Mouse (Mus musculus) intestine, embryonic 15.5 days (tissue): Measurements from ENCODE around the gene Pdxp. TPM values are rescaled to one million over a fixed set of nuclear protein-coding genes. Genes with fewer than 3 reads are reported as not detected.
A peak's percentile ranks its signal among the peaks of the same experiment; 100 is the strongest.

Source experiments
- ATAC-seq: fragments of 200-750 bp; cut with Nextera tagmentation; 2 replicates; pipeline ENCODE4 v1.8.0; 2017; ENCODE audit warnings: moderate TSS enrichment, moderate library complexity
- H3K27ac ChIP-seq: fragments of 300-500 bp; sonication (generic); 2 replicates; pipeline ENCODE4 v1.5.1; 2015; ENCODE audit warnings: mild to moderate bottlenecking, inconsistent platforms
- H3K27me3 ChIP-seq: fragments of 300-500 bp; sonication (generic); replicated peaks from 2 replicates; pipeline ENCODE4 v1.6.1; 2015; ENCODE audit warnings: inconsistent platforms
- H3K36me3 ChIP-seq: fragments of 300-500 bp; sonication (generic); 2 replicates; pipeline ENCODE4 v1.6.1; 2015; ENCODE audit warnings: inconsistent platforms
- H3K4me1 ChIP-seq: fragments of 300-500 bp; sonication (generic); replicated peaks from 2 replicates; pipeline ENCODE4 v1.6.1; 2015; ENCODE audit warnings: inconsistent platforms
- H3K4me2 ChIP-seq: fragments of 300-500 bp; sonication (generic); replicated peaks from 2 replicates; pipeline ENCODE4 v1.6.1; 2015; ENCODE audit warnings: mild to moderate bottlenecking, inconsistent platforms
- H3K4me3 ChIP-seq: fragments of 300-500 bp; sonication (generic); replicated peaks from 2 replicates; pipeline ENCODE4 v1.5.1; 2015; ENCODE audit warnings: inconsistent platforms
- H3K9ac ChIP-seq: fragments of 300-500 bp; sonication (generic); 2 replicates; pipeline ENCODE4 v1.6.1; 2015; ENCODE audit warnings: inconsistent platforms
- H3K9me3 ChIP-seq: fragments of 300-500 bp; sonication (generic); 2 replicates; pipeline ENCODE4 v1.6.1; 2016; ENCODE audit warnings: inconsistent platforms
- WGBS: fragments of 180-500 bp; shearing (Covaris S2); methylation state at CpG from one replicate; pipeline ENCODE4 v1.1.7; 2015; 5-methylcytosine and 5-hydroxymethylcytosine counted together
- polyA plus RNA-seq: library from polyadenylated mRNA; unstranded; fragments of >200 nt; fragmentation: Nextera tagmentation; extraction: Ambion mirVana; gene quantifications from 2 replicates; pipeline ENCODE4 v1.2.1, GENCODE M21; 2015

Pdxp gene
- polyA plus RNA-seq, 1 experiment from 2014 or later: 11.0 TPM

DNA sequence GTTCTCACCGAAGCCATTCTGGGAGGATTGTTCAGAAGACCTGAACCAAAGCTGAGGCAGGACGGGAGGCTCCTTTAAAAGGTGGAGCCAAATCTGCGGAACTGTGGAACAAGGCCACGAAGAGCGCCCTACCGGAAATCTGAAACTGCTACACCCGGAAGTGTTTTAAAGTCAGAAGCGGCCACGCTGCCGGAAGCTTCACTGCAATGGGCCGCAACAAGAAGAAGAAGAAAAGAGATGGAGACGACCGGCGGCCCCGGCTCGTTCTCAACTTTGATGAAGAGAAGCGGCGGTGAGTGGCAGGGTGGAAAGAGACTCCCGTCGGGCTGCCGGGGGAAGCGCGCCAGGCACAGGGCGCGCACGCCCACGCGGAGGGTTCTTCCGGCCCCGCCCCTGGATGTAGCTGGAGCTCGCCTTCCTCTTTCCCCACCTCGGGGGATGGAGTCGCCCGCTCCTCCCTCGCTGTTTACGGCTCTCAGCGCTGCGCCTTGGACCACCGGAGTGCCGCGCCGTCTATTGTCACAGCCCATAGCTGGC, 21.1 kb downstream of the Pdxp start, which contains the start of gene Nol12:
Gene Nol12, plus strand, starts transcription at position 150 of the 537 bp plus-strand sequence.
- H3K4me1 ChIP-seq: peaks cover 14% of the 10 kb centered on the region
- H3K36me3 ChIP-seq: peaks cover 13% of the 10 kb centered on the region
- 0% methylated on average over 42 of the region's 42 CpGs for WGBS
- H3K27me3 ChIP-seq: no peaks in the 10 kb centered on the region
- H3K4me2 ChIP-seq: peak within 1 kb of the TSS; percentile 61
- H3K4me3 ChIP-seq: peak within 1 kb of the TSS; percentile 74
- peak within 1 kb of the TSS; percentile 75 for H3K9ac ChIP-seq
- H3K27ac ChIP-seq: peak within 1 kb of the TSS; percentile 84
- ATAC-seq: peak; percentile 88
- no peaks in the 10 kb centered on the region for H3K9me3 ChIP-seq

DNA sequence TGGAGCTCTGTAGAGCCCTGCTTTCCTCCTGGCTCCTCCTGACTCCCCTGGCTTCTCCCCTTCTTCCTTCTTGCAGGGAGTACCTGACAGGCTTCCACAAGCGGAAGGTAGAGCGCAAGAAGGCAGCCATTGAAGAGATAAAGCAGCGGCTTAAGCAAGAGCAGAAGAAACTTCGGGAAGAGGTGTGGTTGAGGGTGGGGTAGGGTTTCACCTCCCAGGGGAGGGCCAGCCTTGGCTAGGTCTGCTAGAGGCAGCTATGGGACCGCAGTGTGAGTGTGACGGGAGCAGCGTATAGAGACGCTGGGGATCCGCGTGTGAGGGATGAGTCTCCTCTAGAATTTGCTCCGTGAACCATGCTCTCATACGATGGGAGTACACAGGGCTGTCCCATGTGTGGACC, 22.7 kb downstream of the Pdxp start:
- Histone ChIP-seq H3K4me2 (peak overlapping the region; percentile 61; the same call in 1 of the 2 replicates), H3K4me1 (peaks cover 10% of the 10 kb centered on the region), H3K4me3 (no peak overlapping the region), H3K27ac (no peak overlapping the region), H3K9me3 (no peaks in the 10 kb centered on the region), H3K9ac (0 out of 2 replicates have a peak overlapping the region, but pooled peaks have one; percentile 75), H3K27me3 (no peaks in the 10 kb centered on the region), H3K36me3 (peaks cover 25% of the 10 kb centered on the region)
- WGBS: 88% methylated on average over 12 of the region's 12 CpGs
- ATAC-seq: no peak

GRCm38 (mm10) chr15:78937311-78937710, 23.6 kb downstream of the Pdxp start:
- ATAC-seq: no peak
- 92% methylated on average over 10 of the region's 10 CpGs for WGBS
- H3K9me3 ChIP-seq: no peaks in the 10 kb centered on the region
- H3K36me3 ChIP-seq: peaks cover 28% of the 10 kb centered on the region
- no peak overlapping the region for H3K4me3 ChIP-seq
- peaks cover 7% of the 10 kb centered on the region for H3K4me1 ChIP-seq
- no peak overlapping the region for H3K27ac ChIP-seq
- no peak overlapping the region for H3K9ac ChIP-seq
- no peaks in the 10 kb centered on the region for H3K27me3 ChIP-seq
- no peak overlapping the region for H3K4me2 ChIP-seq

- Histone ChIP-seq H3K9ac (no peak overlapping the region), H3K4me1 (peaks cover 13% of the 10 kb centered on the region), H3K9me3 (no peaks in the 10 kb centered on the region), H3K27me3 (no peaks in the 10 kb centered on the region), H3K36me3 (peaks cover 28% of the 10 kb centered on the region), H3K4me2 (no peak overlapping the region), H3K4me3 (no peak overlapping the region), H3K27ac (no peak overlapping the region)
- WGBS: 82% methylated on average over 2 of the region's 2 CpGs
- no peak for ATAC-seq
Observed at GRCm38 (mm10) chr15:78937963-78938362, 24.2 kb downstream of the Pdxp start.

DNA sequence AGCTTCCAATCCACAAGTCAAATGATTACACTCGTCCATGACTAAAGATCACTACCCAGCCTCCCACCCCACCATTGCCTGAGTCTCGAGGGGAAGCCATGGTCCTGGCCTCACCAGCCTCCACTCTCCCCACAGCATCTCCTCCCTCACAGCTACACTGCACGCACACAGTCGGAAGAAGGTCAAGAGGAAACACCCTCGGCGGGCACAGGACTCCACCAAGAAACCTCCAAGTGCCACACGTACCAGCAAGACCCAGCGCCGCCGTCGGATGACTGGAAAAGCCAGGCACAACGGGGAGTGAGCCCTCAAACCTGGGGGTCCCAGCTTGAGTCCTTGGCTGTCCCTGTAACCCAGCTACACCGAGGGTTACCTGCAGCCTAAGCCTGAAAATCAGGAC, 26.6 kb downstream of the Pdxp start:
- Histone ChIP-seq H3K9me3 (no peaks in the 10 kb centered on the region), H3K27me3 (no peaks in the 10 kb centered on the region), H3K4me2 (no peak overlapping the region), H3K27ac (no peak overlapping the region), H3K4me3 (no peak overlapping the region), H3K4me1 (peaks cover 15% of the 10 kb centered on the region), H3K36me3 (peaks cover 28% of the 10 kb centered on the region), H3K9ac (no peak overlapping the region)
- 94% methylated on average over 13 of the region's 13 CpGs for WGBS
- ATAC-seq: no peak

DNA sequence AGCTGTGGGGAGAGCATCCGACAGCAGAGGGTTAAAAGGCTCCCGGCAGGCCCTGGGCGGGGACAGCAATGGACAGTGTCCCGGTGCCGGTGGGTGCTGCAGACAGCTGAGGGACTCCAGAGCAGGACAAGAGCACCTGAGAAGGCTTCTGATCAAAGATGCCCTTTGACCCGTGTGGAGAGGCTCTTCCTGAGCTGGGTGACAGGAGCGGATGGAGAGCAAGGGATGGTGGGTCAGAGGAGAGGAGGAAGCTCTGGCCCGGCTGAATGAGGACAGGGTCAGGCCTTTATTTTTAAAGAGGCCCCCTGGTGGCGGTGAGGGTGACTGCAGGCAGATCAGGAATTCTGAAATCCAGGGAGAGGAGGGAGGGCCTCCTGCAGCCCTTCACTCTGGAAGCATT, 28.9 kb downstream of the Pdxp start:
- Histone ChIP-seq H3K4me2 (peak overlapping the region; percentile 78), H3K36me3 (peaks cover 25% of the 10 kb centered on the region), H3K4me1 (peaks cover 8% of the 10 kb centered on the region; the same call in 1 of the 2 replicates), H3K9me3 (no peaks in the 10 kb centered on the region), H3K27ac (0 out of 2 replicates have a peak overlapping the region, but pooled peaks have one; percentile 44), H3K9ac (peak overlapping the region; percentile 55), H3K27me3 (no peaks in the 10 kb centered on the region), H3K4me3 (peak overlapping the region; percentile 38)
- 2% methylated on average over 9 of the region's 9 CpGs for WGBS
- ATAC-seq: peak; percentile 67

DNA sequence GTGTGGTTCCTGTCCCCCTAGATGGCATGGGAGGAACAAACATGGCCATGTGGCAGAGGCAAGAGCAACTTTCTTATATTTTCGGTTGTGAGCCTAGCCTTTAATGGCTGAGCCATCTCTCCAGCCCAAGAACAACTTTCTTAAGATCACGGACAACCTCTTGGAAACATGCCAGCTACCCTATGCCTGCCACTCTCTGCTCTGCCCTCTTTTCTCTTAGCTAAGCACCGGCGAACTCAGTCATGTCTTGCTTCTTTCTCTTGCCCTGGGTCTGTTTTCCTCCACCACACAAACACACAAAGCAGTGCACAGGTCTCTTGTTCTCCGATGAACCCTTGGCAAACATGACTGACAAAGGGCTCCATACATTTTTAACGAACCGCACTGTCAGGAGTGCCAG, 32.5 kb downstream of the Pdxp start:
- Histone ChIP-seq H3K36me3 (peaks cover 4% of the 10 kb centered on the region; the same call in 1 of the 2 replicates), H3K27me3 (no peaks in the 10 kb centered on the region), H3K4me3 (no peak overlapping the region), H3K9ac (no peak overlapping the region), H3K4me2 (no peak overlapping the region), H3K4me1 (peaks cover 16% of the 10 kb centered on the region), H3K27ac (no peak overlapping the region), H3K9me3 (no peaks in the 10 kb centered on the region)
- ATAC-seq: no peak
- WGBS: 81% methylated on average over 7 of the region's 7 CpGs

DNA sequence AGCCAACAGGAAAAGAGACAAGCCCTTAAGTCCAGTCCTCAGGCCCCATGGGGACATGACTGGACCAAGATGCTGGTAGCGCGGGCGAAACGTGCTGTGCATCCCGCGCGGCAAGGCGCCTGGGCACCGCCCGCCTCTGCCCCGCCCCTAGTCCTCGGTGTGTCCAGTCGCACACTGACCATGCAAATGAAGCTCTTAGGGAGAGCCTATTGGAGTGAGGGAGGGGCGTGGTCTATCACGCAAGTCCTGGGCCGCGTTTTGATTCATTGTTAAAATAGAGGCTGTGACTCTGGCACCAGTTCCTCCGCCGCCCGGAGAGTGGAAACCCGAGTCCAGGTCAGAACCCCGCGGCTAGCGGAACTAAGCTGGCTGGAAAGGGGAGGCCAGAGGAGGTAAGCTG, 33.9 kb downstream of the Pdxp start, which contains the start of gene Triobp:
Gene Triobp, plus strand, starts transcription at position 68 of the 400 bp plus-strand sequence.
- H3K27ac ChIP-seq: no peak within 1 kb of the TSS
- peak; percentile 98 for ATAC-seq
- WGBS: under 1% methylated on average over 24 of the region's 24 CpGs

GRCm38 (mm10) chr15:78948152-78948725, 34.5 kb downstream of the Pdxp start:
- 9% methylated on average over 11 of the region's 11 CpGs for WGBS
- Histone ChIP-seq H3K9me3 (no peaks in the 10 kb centered on the region), H3K36me3 (no peaks in the 10 kb centered on the region), H3K4me1 (peaks cover 8% of the 10 kb centered on the region), H3K27me3 (no peaks in the 10 kb centered on the region), H3K9ac (peak overlapping the region; percentile 48), H3K4me2 (peak overlapping the region; percentile 91), H3K27ac (no peak overlapping the region), H3K4me3 (peak overlapping the region; percentile 44)
- no peak; the same call in 1 of the 2 replicates for ATAC-seq

More for the DNA sequence above, 33.9 kb downstream of the Pdxp start, which contains the start of gene Triobp:
- peak within 1 kb of the TSS; percentile 48 for H3K9ac ChIP-seq
- peak within 1 kb of the TSS; percentile 91 for H3K4me2 ChIP-seq
- no peaks in the 10 kb centered on the region for H3K36me3 ChIP-seq
- peak within 1 kb of the TSS; percentile 44 for H3K4me3 ChIP-seq
- H3K9me3 ChIP-seq: no peaks in the 10 kb centered on the region
- H3K27me3 ChIP-seq: no peaks in the 10 kb centered on the region
- H3K4me1 ChIP-seq: peaks cover 13% of the 10 kb centered on the region

DNA sequence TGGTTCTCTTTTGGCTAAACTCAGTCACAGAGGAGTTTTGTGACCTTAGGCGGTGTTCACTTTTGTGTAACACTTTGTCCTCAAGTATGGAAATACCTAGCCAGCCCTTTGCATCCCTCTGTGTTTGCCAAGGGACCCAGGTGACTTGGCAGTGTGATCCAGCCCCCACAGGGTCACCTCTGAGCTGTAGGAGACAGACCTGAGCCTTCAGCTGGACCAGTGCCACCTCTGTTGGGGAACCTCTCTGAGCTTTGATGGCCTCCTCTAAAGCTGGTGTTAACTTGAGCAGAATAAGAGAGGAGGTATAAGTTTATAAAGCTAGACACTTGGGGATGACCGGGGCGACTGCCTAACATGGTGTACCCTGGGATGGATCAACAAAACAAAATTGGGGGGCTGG, 35.2 kb downstream of the Pdxp start:
- WGBS: 92% methylated on average over 3 of the region's 3 CpGs
- no peak for ATAC-seq
- H3K9ac ChIP-seq: no peak overlapping the region
- H3K27ac ChIP-seq: no peak overlapping the region
- H3K9me3 ChIP-seq: no peaks in the 10 kb centered on the region
- no peaks in the 10 kb centered on the region for H3K27me3 ChIP-seq
- no peak overlapping the region for H3K4me2 ChIP-seq
- H3K4me3 ChIP-seq: no peak overlapping the region
- H3K36me3 ChIP-seq: no peaks in the 10 kb centered on the region
- H3K4me1 ChIP-seq: peaks cover 8% of the 10 kb centered on the region

GRCm38 (mm10) chr15:78955663-78956062, 41.9 kb downstream of the Pdxp start:
- no peaks in the 10 kb centered on the region for H3K36me3 ChIP-seq
- WGBS: 78% methylated on average over 3 of the region's 3 CpGs
- H3K4me3 ChIP-seq: no peak overlapping the region
- no peak for ATAC-seq
- H3K9ac ChIP-seq: no peak overlapping the region
- H3K4me1 ChIP-seq: 0 out of 2 replicates have a peak, but pooled peaks cover 12% of the 10 kb centered on the region
- no peak overlapping the region for H3K4me2 ChIP-seq
- no peak overlapping the region for H3K27ac ChIP-seq
- H3K27me3 ChIP-seq: no peaks in the 10 kb centered on the region
- H3K9me3 ChIP-seq: no peaks in the 10 kb centered on the region

GRCm38 (mm10) chr15:78956351-78956750, 42.6 kb downstream of the Pdxp start:
- Histone ChIP-seq H3K36me3 (no peaks in the 10 kb centered on the region), H3K4me1 (0 out of 2 replicates have a peak, but pooled peaks cover 12% of the 10 kb centered on the region), H3K4me2 (no peak overlapping the region), H3K4me3 (no peak overlapping the region), H3K27ac (no peak overlapping the region), H3K9me3 (no peaks in the 10 kb centered on the region), H3K9ac (no peak overlapping the region), H3K27me3 (no peaks in the 10 kb centered on the region)
- no peak for ATAC-seq
- WGBS: 73% methylated on average over 4 of the region's 4 CpGs
